Mouse (Mus musculus) myocyte (in vitro differentiated cells): ENCODE measurements at regions not wholly inside any gene's neighbourhood (a gene's known extent, or its start where the extent isn't known, plus 50 kb on each side); places are given as distances from the start of the nearest gene placed in this dataset.

Experiments
- E2F4 ChIP-seq: IDR thresholded peaks from one replicate; pipeline ENCODE4 v1.6.1; 2011; ENCODE audit warnings: mild to moderate bottlenecking, control low read depth, moderate library complexity; ENCODE audit not compliant: insufficient read depth
- POLR2A ChIP-seq: IDR thresholded peaks from one replicate; pipeline ENCODE4 v1.6.1; 2011; ENCODE audit warnings: low read depth, mild to moderate bottlenecking, control low read depth, moderate library complexity; ENCODE audit not compliant: insufficient read length
- POLR2AphosphoS2 ChIP-seq: IDR thresholded peaks from one replicate; pipeline ENCODE4 v1.6.1; 2011; ENCODE audit warnings: low read depth, control low read depth; ENCODE audit not compliant: insufficient read length
- TCF12 ChIP-seq: IDR thresholded peaks from one replicate; pipeline ENCODE4 v1.6.1; 2011; ENCODE audit warnings: mild to moderate bottlenecking, control low read depth; ENCODE audit not compliant: poor library complexity, insufficient read depth, severe bottlenecking
- USF1 ChIP-seq: IDR thresholded peaks from one replicate; pipeline ENCODE4 v1.6.1; 2011; ENCODE audit warnings: low read depth, mild to moderate bottlenecking, control low read depth, moderate library complexity

DNA sequence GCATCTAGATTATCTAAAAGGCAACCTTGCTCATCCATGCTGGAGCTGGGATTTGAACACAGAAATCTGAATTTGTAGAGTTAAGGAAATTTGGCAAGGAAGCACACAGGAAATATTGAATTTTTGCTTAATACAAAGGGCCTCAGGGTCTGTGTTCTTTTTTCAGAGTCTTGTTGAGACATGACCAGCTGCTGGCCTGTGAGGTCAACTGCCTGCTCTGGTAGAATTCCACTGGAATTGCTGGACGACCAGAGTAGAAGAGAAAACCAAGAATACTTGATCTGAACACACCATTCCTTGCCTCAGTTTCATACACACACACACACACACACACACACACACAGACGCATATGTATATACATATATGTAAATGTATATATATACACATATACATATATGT is 84.1 kb upstream of the Lifr start:
- TF ChIP-seq POLR2A (no peak), POLR2AphosphoS2 (no peak), USF1 (no peak), E2F4 (no peak), TCF12 (no peak)
